Mouse (Mus musculus): ENCODE measurements around the gene Tes. TPM values are rescaled to one million over a fixed set of nuclear protein-coding genes. Genes with fewer than 3 reads are reported as not detected.

Tes gene
- polyA plus RNA-seq, 1 experiment from 2014 or later = 15.4 TPM

GRCm38 (mm10) chr6:17112990-17113389 is 48.0 kb downstream of the Tes start:
- Histone ChIP-seq H3K4me2 (no peak overlapping the region), H3K36me3 (no peaks in the 10 kb centered on the region), H3K9ac (no peak overlapping the region), H3K9me3 (no peaks in the 10 kb centered on the region), H3K27ac (replicated peaks) (no peak overlapping the region), H3K4me1 (peaks cover 11% of the 10 kb centered on the region), H3K4me3 (no peak overlapping the region), H3K27me3 (replicated peaks) (no peaks in the 10 kb centered on the region)
- WGBS = 71% methylated on average over 2 of the region's 2 CpGs
- no peak for ATAC-seq (ENCODE audit: extremely low read depth, insufficient number of reproducible peaks, low FRiP score, low TSS enrichment)

- H3K4me1 ChIP-seq = peaks cover 11% of the 10 kb centered on the region
- H3K9ac ChIP-seq = no peak overlapping the region
- no peak overlapping the region for H3K4me3 ChIP-seq
- H3K9me3 ChIP-seq = no peaks in the 10 kb centered on the region
- H3K27me3 ChIP-seq (replicated peaks) = no peaks in the 10 kb centered on the region
- no peaks in the 10 kb centered on the region for H3K36me3 ChIP-seq
- H3K4me2 ChIP-seq = no peak overlapping the region
- WGBS = 61% methylated on average over 5 of the region's 5 CpGs
- peak overlapping the region; percentile 32; the same call in 1 of the 2 replicates for H3K27ac ChIP-seq (replicated peaks)
- ATAC-seq (ENCODE audit: extremely low read depth, insufficient number of reproducible peaks, low FRiP score, low TSS enrichment) = no peak
These were observed 49.6 kb downstream of the Tes start for GRCm38 (mm10) chr6:17114588-17114987.

- ATAC-seq (ENCODE audit: extremely low read depth, insufficient number of reproducible peaks, low FRiP score, low TSS enrichment) = no peak
- H3K27ac ChIP-seq (replicated peaks) = 0 out of 2 replicates have a peak overlapping the region, but pooled peaks have one; percentile 24
- H3K9ac ChIP-seq = no peak overlapping the region
- no peak overlapping the region for H3K4me3 ChIP-seq
- WGBS = 61% methylated on average over 2 of the region's 2 CpGs
- no peaks in the 10 kb centered on the region for H3K36me3 ChIP-seq
- H3K4me2 ChIP-seq = no peak overlapping the region
- no peaks in the 10 kb centered on the region for H3K9me3 ChIP-seq
- H3K4me1 ChIP-seq = peaks cover 11% of the 10 kb centered on the region
- H3K27me3 ChIP-seq (replicated peaks) = no peaks in the 10 kb centered on the region
These were observed 50.3 kb downstream of the Tes start for GRCm38 (mm10) chr6:17115046-17115790.

GRCm38 (mm10) chr6:17119521-17120232 is 54.7 kb downstream of the Tes start:
- H3K4me2 ChIP-seq = no peak overlapping the region
- no peaks in the 10 kb centered on the region for H3K27me3 ChIP-seq (replicated peaks)
- H3K4me1 ChIP-seq = peaks cover 11% of the 10 kb centered on the region
- no peaks in the 10 kb centered on the region for H3K9me3 ChIP-seq
- WGBS = 77% methylated on average over 7 of the region's 7 CpGs
- no peak overlapping the region for H3K9ac ChIP-seq
- no peaks in the 10 kb centered on the region for H3K36me3 ChIP-seq
- no peak for ATAC-seq (ENCODE audit: extremely low read depth, insufficient number of reproducible peaks, low FRiP score, low TSS enrichment)
- no peak overlapping the region for H3K27ac ChIP-seq (replicated peaks)
- no peak overlapping the region for H3K4me3 ChIP-seq

GRCm38 (mm10) chr6:17140021-17140420 is 75.1 kb downstream of the Tes start:
- WGBS = 80% methylated on average over 2 of the region's 2 CpGs
- H3K4me3 ChIP-seq = no peak overlapping the region

GRCm38 (mm10) chr6:17142577-17143359 is 77.8 kb downstream of the Tes start:
- Histone ChIP-seq H3K27ac (replicated peaks) (no peak overlapping the region; the same call in 1 of the 2 replicates), H3K4me1 (no peaks in the 10 kb centered on the region), H3K36me3 (no peaks in the 10 kb centered on the region), H3K4me3 (no peak overlapping the region), H3K9me3 (no peaks in the 10 kb centered on the region), H3K27me3 (replicated peaks) (no peaks in the 10 kb centered on the region), H3K9ac (no peak overlapping the region), H3K4me2 (no peak overlapping the region)
- ATAC-seq (ENCODE audit: extremely low read depth, insufficient number of reproducible peaks, low FRiP score, low TSS enrichment) = no peak
- 52% methylated on average over 4 of the region's 4 CpGs for WGBS

More at GRCm38 (mm10) chr6:17140021-17140420, 75.1 kb downstream of the Tes start:
- Histone ChIP-seq H3K4me1 (no peaks in the 10 kb centered on the region), H3K36me3 (no peaks in the 10 kb centered on the region), H3K9ac (no peak overlapping the region), H3K27me3 (replicated peaks) (no peaks in the 10 kb centered on the region), H3K27ac (replicated peaks) (no peak overlapping the region), H3K4me2 (no peak overlapping the region), H3K9me3 (no peaks in the 10 kb centered on the region)
- ATAC-seq (ENCODE audit: extremely low read depth, insufficient number of reproducible peaks, low FRiP score, low TSS enrichment) = no peak

GRCm38 (mm10) chr6:17151071-17151715 is 86.2 kb downstream of the Tes start:
- H3K27ac ChIP-seq (replicated peaks) = no peak overlapping the region
- ATAC-seq (ENCODE audit: extremely low read depth, insufficient number of reproducible peaks, low FRiP score, low TSS enrichment) = no peak
- peaks cover 9% of the 10 kb centered on the region; the same call in 1 of the 2 replicates for H3K4me1 ChIP-seq
- H3K9ac ChIP-seq = no peak overlapping the region
- H3K27me3 ChIP-seq (replicated peaks) = no peaks in the 10 kb centered on the region
- 70% methylated on average over 4 of the region's 4 CpGs for whole genome bisulfite sequencing
- no peak overlapping the region for H3K4me3 ChIP-seq
- H3K9me3 ChIP-seq = no peaks in the 10 kb centered on the region
- H3K36me3 ChIP-seq = no peaks in the 10 kb centered on the region
- no peak overlapping the region for H3K4me2 ChIP-seq

GRCm38 (mm10) chr6:17152551-17152950 is 87.6 kb downstream of the Tes start:
- no peak for ATAC-seq (ENCODE audit: extremely low read depth, insufficient number of reproducible peaks, low FRiP score, low TSS enrichment)
- WGBS = 60% methylated on average over 3 of the region's 3 CpGs
- Histone ChIP-seq H3K27ac (replicated peaks) (no peak overlapping the region), H3K27me3 (replicated peaks) (no peaks in the 10 kb centered on the region), H3K4me2 (no peak overlapping the region), H3K9ac (no peak overlapping the region), H3K9me3 (no peaks in the 10 kb centered on the region), H3K4me1 (peaks cover 15% of the 10 kb centered on the region; the same call in 1 of the 2 replicates), H3K4me3 (no peak overlapping the region), H3K36me3 (no peaks in the 10 kb centered on the region)

Other genes starting within 250 kb of the Tes start
- gene Tfec, start 166.7 kb upstream of the Tes start, polyA plus RNA-seq (2015; fragmentation: Nextera tagmentation; extraction: Ambion mirVana) = 0.37 and 0.40 TPM in 2 replicates
- 23.4 and 26.2 TPM in 2 replicates for gene Cav2, start 216.0 kb downstream of the Tes start, polyA plus RNA-seq (2015; fragmentation: Nextera tagmentation; extraction: Ambion mirVana)
- 135 and 137 TPM in 2 replicates for gene Cav1, start 241.2 kb downstream of the Tes start, polyA plus RNA-seq (2015; fragmentation: Nextera tagmentation; extraction: Ambion mirVana)